Mouse (Mus musculus) thymus, adult 18-20 months (tissue): Measurements from ENCODE around the gene Gm7137.
"Not testable (repeated sequence)": the region's sequence is repeated elsewhere in the genome, so short reads cannot be mapped to it uniquely, and the experiment has no call there.

Source experiments
- DNase-seq, 2 experiments: peaks; one replicate each; pipeline ENCODE4 v3.0.0; 2022; ENCODE audit warnings: mixed read lengths in 2 of 2

Gene Gm7137

GRCm38 (mm10) chr10:77751254-77751653 is 36.7 kb downstream of the Gm7137 start, which contains the start of gene Gm9736:
Gene Gm9736 (minus strand): TSS chr10:77751354.
- not testable (repeated sequence) for DNase-seq

- not testable (repeated sequence) for DNase-seq
These were observed 37.3 kb downstream of the Gm7137 start for GRCm38 (mm10) chr10:77750686-77751085.

- DNase-seq = not testable (repeated sequence)
These were observed 45.9 kb downstream of the Gm7137 start, which contains the start of gene Gm18596 for GRCm38 (mm10) chr10:77741924-77742688. Gene Gm18596 (minus strand): TSS chr10:77742638.

GRCm38 (mm10) chr10:77738929-77739328 is 49.1 kb downstream of the Gm7137 start:
- no peak for DNase-seq
